Mouse (Mus musculus) testis, postnatal 14 days (tissue): ENCODE data around the gene Plscr5.

Source experiments
- DNase-seq: peaks from one replicate; pipeline ENCODE4 v3.0.0; 2021; ENCODE audit warnings: low spot score

Plscr5 gene

DNA sequence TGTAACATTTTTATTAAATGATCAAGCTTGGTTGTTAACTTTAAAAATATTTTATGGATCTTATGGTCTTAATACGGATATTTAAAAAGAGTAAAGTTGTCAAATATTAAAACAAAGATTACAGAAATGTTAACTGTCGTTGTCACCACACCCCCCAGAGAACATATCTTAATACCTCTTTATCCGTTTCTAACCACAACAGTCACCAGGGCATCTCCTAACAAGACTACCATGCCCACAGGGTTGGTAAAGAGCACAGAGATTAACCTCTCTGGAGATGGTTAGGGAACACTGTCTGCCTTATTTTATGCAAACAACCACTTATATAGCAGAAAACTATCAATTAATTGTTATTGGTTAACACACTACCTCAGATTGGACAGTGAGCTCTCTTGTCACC lies 34.1 kb downstream of the Plscr5 start:
- no peak for DNase-seq

DNA sequence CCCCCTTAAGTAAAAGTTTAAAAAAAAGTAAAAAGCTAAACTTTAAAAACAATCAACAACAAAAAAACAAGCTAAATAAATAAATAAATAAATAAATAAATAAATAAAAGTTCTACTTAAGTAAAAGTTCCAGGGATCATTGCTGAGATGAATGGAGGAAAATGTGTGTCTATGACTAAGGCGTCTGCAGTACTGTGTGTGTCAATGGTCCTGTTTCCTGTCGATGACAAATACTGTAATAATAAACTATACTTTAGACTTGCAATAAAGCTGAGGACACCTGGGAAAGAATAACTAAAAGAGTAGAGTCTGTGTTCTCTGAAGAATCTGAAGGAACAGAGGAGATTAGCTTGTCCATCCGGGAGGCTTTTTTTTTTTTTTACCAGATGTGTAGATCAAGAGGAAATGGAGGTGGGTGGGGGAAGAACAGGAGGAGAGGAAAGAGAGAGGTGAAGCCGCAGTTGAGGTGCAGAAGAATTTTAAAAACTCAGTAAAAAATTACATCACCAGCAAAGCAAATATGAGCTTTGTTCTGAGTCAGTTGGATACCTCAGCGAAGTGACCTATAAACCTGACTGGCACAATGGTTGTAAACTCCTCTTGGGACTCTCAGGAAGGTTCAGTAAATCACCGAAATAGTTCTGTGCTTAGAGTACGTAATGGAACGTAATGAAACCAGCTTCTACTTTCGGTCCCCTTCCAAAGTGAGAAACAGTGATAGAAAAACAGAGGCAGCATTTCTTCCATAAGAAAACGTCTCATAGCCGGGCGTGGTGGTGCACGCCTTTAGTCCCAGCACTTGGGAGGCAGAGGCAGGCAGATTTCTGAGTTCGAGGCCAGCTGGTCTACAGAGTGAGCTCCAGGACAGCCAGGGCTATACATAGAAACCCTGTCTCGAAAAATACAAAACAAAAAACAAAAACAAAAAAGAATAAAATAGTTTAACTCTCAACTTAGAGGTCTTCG lies 36.4 kb downstream of the Plscr5 start:
- DNase-seq, result no peak

DNA sequence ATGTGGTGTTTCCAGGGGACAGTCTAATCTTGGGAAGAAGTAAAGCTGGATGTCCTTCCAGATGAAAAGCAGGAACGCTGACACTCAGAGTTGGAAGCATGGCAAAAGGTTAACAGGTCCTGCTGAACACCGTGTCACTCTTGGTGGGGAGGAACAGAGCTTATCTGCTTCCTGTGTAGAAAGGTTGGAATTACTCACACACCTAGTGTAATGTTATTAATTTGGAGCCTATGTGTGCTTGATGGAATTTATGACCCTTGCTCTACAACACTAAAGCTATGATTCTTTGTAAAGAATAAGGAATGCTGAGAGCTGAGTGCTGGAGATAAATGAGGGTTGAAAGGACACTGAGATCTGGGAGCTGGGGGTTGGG lies 37.1 kb downstream of the Plscr5 start:
- DNase-seq, result no peak

DNA sequence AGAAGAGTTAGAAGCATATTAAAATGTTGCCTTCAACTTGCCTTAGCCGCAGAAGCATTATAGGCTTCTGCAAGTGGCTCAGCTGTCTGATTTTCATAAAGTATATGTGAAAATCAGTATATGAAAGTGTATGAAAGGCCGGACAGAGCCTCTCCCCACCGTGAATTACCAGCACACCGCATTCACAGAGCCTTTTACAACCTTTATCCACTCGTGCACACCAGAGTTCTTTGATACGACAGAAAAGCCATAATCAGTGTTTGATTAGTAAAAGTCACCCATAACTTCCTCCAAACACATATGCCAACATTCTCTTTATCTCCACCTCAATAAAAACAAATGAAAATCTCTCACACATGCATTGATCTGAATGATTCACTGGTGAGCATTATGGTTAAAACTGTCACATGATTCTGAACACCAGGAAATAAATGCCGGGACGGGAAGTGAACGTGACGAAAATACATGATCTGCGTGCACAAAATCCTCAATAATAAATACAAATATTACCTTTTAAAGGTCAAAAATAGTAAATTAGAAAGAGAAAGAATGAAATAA lies 42.2 kb downstream of the Plscr5 start:
- no peak for DNase-seq

DNA sequence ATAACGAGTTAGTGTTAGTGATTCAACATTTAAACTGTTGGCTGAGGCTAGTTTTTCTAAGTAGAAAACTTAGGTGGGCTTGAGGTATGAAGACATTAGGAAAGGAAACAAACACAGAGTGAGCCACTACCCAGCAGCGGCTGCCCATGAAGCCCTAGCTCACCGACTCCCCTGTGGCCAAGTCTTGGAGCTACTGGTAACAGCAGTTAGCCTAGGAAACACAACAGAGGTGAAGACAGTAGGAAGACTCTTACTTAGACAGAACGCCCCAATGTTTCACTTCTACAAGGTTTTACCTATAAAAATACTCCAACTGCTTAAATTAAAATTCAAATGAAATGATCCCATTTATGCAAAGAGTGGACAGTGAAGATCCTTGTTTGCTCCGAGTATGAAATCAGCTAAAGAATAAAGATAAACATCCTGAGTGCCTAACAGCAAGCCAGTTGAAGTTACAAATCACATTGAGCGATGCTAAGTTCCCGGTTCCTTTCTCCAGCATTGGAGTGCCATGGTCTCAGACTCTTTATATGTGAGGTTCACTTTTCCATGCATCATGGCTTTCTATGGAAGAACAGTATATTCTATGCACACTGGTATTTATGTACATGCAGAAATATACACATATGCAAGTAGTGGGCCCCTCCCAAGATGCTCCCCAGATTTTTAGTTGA lies 56.2 kb downstream of the Plscr5 start:
- DNase-seq, result no peak

DNA sequence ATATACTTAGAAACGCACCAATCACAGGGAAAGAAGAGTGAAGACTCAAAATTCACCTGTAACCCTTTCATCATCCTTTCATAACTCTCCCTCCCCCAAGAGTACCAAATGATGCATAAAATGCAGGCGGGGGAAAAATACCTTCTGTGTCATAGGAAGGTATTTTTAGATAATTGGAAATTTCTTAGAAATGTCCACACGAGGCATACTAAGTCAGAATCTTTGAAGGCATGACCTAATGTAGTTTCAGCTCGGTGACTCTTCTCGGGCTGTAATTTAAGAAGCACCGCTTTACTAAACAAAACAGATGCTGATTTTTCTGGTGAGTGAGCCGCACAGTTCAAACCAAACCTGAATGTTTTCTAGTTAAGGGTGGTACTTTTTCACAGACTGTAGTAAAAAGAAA lies 56.7 kb downstream of the Plscr5 start, which contains the start of gene Plscr1:
TSS of gene Plscr1 (plus strand) at position 304 of the 406 bp plus-strand sequence.
- DNase-seq, result no peak

DNA sequence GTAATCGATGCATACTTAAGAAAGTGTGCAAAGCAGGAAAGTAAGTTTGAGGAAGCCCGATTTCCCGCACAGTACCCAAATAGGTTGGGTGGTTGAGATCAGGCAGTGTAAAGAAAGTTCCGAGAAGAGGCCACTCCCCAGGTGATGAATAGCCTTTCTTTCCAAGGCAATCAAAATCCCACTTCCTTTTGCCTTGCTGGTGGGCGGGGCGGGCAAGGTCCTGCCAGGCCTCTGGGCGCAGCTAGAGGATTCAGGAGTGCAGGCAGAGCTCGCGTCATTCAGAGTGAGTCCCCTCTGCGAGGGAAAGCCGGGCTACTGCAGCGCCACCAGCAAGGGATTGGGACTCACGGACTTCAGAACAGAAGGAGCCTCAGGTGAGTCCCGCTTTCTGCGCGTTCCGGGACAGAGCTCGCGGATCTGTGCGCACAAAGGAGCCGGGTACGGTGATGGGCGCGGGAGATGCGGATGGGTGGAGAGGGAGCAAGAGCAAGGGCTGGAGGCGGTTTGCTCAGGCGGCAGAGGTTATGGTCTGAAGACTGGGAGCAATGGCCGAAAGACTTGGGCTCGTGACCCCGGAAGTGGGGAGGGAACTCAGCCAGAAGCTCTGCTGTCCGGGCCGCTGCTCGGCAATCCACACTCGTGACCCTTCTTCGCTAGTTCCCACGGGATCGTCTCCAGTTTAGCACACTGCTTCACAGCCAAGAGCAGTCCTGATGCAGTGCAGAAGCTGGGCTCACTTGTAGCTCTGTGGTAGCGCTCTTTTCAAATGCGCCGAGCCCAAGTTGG lies 57.4 kb downstream of the Plscr5 start:
- peak; percentile 53 for DNase-seq

DNA sequence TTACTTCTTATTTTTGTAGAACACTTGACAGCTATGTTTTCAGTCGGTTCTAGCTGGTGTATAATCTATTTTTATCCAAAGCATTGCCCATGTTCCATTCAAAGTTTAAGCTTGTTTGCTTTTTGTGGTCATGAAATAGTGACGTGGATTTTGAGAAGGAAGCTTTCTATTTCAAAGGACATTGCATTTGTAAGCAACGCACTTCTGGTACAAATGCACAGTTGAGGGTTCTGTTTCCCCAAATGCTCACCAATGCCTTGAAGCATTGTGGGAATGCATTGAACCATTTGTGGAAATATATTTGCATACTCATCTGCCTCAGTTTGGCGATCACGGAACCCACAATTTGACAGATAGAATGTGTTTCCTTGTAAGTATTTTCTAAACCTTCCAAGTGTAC lies 60.0 kb downstream of the Plscr5 start:
- DNase-seq, result no peak

DNA sequence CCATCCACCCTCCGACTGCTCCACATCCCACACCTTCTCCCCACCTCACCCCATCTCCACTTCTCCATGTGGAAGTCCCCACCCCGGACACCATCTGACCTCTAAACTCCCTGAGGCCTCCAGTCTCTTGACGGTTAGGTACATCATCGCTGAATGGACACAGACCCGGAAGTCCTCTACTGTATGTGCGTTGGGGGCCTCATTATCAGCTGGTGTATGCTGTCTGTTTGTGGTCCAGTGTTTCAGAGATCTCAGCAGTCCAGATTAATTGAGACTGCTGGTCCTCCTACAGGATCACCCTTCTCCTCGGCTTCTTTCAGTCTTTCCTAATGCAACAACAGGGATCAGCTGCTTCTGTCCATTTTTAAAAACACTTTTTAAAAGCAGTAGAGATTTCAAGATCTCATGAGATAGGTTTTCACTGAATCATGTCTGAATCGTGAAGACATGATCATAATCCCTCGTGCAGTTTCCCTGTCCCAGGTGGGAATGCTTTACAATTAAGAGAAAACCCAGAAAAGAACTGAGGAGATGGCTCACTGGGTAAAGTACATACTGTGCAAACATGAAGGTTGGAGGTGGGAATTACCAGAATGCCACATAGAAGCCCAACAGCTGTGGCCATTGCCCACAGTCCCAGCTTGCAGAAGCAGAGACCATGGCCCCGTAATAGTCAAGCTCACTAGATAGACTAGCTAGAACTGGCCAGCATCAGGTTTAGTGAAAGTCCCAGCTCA lies 61.0 kb downstream of the Plscr5 start:
- DNase-seq, result no peak
